Mouse (Mus musculus) testis, postnatal 14 days (tissue): ENCODE data around the gene Kit.

ENCODE experiments used
- DNase-seq: peaks from one replicate; pipeline ENCODE4 v3.0.0; 2021; ENCODE audit warnings: low spot score

Kit gene

GRCm38 (mm10) chr5:75590961-75591360 lies 16.2 kb downstream of the Kit start:
- DNase-seq: no peak

GRCm38 (mm10) chr5:75591567-75591966 lies 16.9 kb downstream of the Kit start:
- DNase-seq: no peak

GRCm38 (mm10) chr5:75595319-75595718 lies 20.6 kb downstream of the Kit start:
- DNase-seq: no peak

GRCm38 (mm10) chr5:75596211-75596610 lies 21.5 kb downstream of the Kit start:
- DNase-seq: peak; percentile 24

- DNase-seq: no peak
These were observed 22.6 kb downstream of the Kit start for GRCm38 (mm10) chr5:75597316-75597715.

- no peak for DNase-seq
These were observed 23.8 kb downstream of the Kit start for GRCm38 (mm10) chr5:75598491-75598890.

- no peak for DNase-seq
These were observed 25.3 kb downstream of the Kit start for GRCm38 (mm10) chr5:75599991-75600390.

GRCm38 (mm10) chr5:75604238-75604637 lies 29.5 kb downstream of the Kit start:
- no peak for DNase-seq

GRCm38 (mm10) chr5:75606898-75607297 lies 32.2 kb downstream of the Kit start:
- no peak for DNase-seq

- no peak for DNase-seq
These were observed 33.3 kb downstream of the Kit start for GRCm38 (mm10) chr5:75607971-75608370.

- no peak for DNase-seq
These were observed 37.7 kb downstream of the Kit start for GRCm38 (mm10) chr5:75612380-75612779.

- DNase-seq: no peak
These were observed 38.2 kb downstream of the Kit start for GRCm38 (mm10) chr5:75612926-75613325.

GRCm38 (mm10) chr5:75615000-75615571 lies 40.4 kb downstream of the Kit start:
- DNase-seq: no peak

- no peak for DNase-seq
These were observed 40.9 kb downstream of the Kit start for GRCm38 (mm10) chr5:75615624-75616023.

GRCm38 (mm10) chr5:75622401-75622800 lies 47.7 kb downstream of the Kit start:
- no peak for DNase-seq

GRCm38 (mm10) chr5:75623007-75623406 lies 48.3 kb downstream of the Kit start:
- no peak for DNase-seq

- DNase-seq: no peak
These were observed 48.8 kb downstream of the Kit start for GRCm38 (mm10) chr5:75623520-75623919.

GRCm38 (mm10) chr5:75623993-75624706 lies 49.4 kb downstream of the Kit start:
- DNase-seq: no peak

- DNase-seq: no peak
These were observed 50.3 kb downstream of the Kit start for GRCm38 (mm10) chr5:75625059-75625458.

GRCm38 (mm10) chr5:75626284-75626683 lies 51.6 kb downstream of the Kit start:
- no peak for DNase-seq

- no peak for DNase-seq
These were observed 52.0 kb downstream of the Kit start for GRCm38 (mm10) chr5:75626703-75627102.

- no peak for DNase-seq
These were observed 57.5 kb downstream of the Kit start for GRCm38 (mm10) chr5:75632257-75632656.

GRCm38 (mm10) chr5:75632846-75633640 lies 58.3 kb downstream of the Kit start:
- no peak for DNase-seq
